Mouse (Mus musculus): ENCODE measurements at regions not wholly inside any gene's neighbourhood (a gene's known extent, or its start where the extent isn't known, plus 50 kb on each side); places are given as distances from the start of the nearest gene placed in this dataset.

DNA sequence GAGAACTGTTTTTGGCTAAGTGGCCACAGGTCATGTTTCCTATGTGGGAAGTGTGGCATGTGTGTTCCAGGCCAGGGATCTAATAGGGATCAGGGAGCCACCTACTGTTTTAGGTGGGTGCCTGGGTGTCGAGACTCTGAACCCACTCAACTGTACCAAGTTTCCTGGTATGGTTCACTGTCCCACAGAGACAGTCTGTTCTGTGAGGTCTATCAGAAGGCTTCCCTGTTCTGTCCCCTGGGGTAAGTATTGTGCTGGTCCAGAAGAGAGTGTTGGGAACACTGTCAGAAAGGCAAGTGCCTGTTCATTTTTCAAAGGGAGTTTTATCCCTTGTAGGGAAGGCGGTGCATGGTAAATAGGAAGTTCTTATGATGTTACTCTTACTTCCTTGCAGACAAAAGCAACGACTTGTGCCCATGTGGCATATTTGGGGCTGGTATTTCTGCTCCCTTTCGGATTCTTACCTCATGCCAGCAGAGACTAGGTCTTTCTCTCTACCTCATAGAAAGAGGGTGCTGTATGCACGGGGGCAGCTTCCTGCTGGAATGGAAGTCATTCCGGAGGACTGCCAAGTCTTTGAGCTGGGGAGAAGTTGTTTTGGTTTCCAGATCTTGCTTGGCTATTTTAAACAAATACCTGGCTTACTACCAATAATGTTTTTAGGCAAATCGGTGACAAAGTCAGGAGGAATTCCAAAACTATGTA, 377.7 kb upstream of the Mmadhc start:
- no peak for TF ChIP-seq ZC3H11A (IDR thresholded peaks at IDR 0.05; ENCODE audit: borderline replicate concordance, low read depth, low read length)
- TF ChIP-seq MAFK (IDR thresholded peaks at IDR 0.05; ENCODE audit: insufficient read depth, low read depth, low read length) = no peak
- TF ChIP-seq CHD2 (IDR thresholded peaks at IDR 0.05; ENCODE audit: low read depth, low read length) = no peak
- TF ChIP-seq ZNF384 (IDR thresholded peaks at IDR 0.05; ENCODE audit: low read depth, low read length) = no peak
- TF ChIP-seq HCFC1 (IDR thresholded peaks at IDR 0.05; ENCODE audit: borderline replicate concordance, insufficient read depth, low read length) = no peak
